Mouse (Mus musculus) MEL (cell line): ENCODE results near the gene Chd5. TPM values are rescaled to one million over a fixed set of nuclear protein-coding genes. Genes with fewer than 3 reads are reported as not detected.

Source experiments
- DNase-seq: peaks from one replicate; pipeline ENCODE4 v3.0.0; 2011; ENCODE audit warnings: low read depth, low spot score
- H3K27ac ChIP-seq: 2 replicates; pipeline ENCODE4 v1.5.1; 2012; ENCODE audit warnings: low read depth, mild to moderate bottlenecking, control low read depth, low read length, moderate library complexity; ENCODE audit not compliant: control insufficient read depth
- H3K27me3 ChIP-seq, 2 experiments: fragments of 150-350 bp in 1 of 2; sonication (generic) in 1 of 2; 2 replicates each; pipeline ENCODE4 v1.6.1; 2012; ENCODE audit warnings: low read length in 2 of 2, mild to moderate bottlenecking in 2 of 2, improper control_type of control experiment in 1 of 2, moderate library complexity in 1 of 2; ENCODE audit not compliant: insufficient read depth in 2 of 2, control insufficient read depth in 1 of 2
- H3K36me3 ChIP-seq, 2 experiments: 2 replicates each; pipeline ENCODE4 v1.6.1; 2012 to 2014; ENCODE audit warnings: low read length in 2 of 2, improper control_type of control experiment in 1 of 2, inconsistent platforms in 1 of 2, mild to moderate bottlenecking in 1 of 2; ENCODE audit not compliant: insufficient read depth in 2 of 2, control insufficient read depth in 1 of 2
- H3K4me1 ChIP-seq, 2 experiments: fragments of 150-350 bp in 1 of 2; sonication (generic) in 1 of 2; 2 replicates each; pipeline ENCODE4 v1.6.1; 2012; ENCODE audit warnings: low read length in 2 of 2, improper control_type of control experiment in 1 of 2, mild to moderate bottlenecking in 1 of 2; ENCODE audit not compliant: insufficient read depth in 2 of 2, control insufficient read depth in 1 of 2
- H3K4me3 ChIP-seq, 2 experiments: fragments of 150-350 bp in 1 of 2; sonication (generic) in 1 of 2; 2 replicates each; pipeline ENCODE4 v1.5.1; 2012; ENCODE audit warnings: low read depth in 2 of 2, low read length in 2 of 2, mild to moderate bottlenecking in 2 of 2, moderate library complexity in 2 of 2, control low read depth in 1 of 2, improper control_type of control experiment in 1 of 2; ENCODE audit not compliant: control insufficient read depth in 1 of 2, insufficient read depth in 1 of 2
- H3K79me2 ChIP-seq: 2 replicates; pipeline ENCODE4 v1.6.1; 2012; ENCODE audit warnings: mild to moderate bottlenecking, low read length, moderate library complexity; ENCODE audit not compliant: control insufficient read depth, poor library complexity, insufficient read depth
- H3K9ac ChIP-seq: 2 replicates; pipeline ENCODE4 v1.6.1; 2012; ENCODE audit warnings: low read depth, mild to moderate bottlenecking, control low read depth, low read length, moderate library complexity; ENCODE audit not compliant: control insufficient read depth, poor library complexity, severe bottlenecking
- H3K9me3 ChIP-seq: fragments of 150-350 bp; sonication (generic); replicated peaks from 2 replicates; pipeline ENCODE4 v1.6.1; 2012; ENCODE audit warnings: mild to moderate bottlenecking, low read length, improper control_type of control experiment, moderate library complexity; ENCODE audit not compliant: insufficient read depth
- BHLHE40 ChIP-seq: IDR thresholded peaks from 2 replicates; pipeline ENCODE4 v1.6.1; 2012; ENCODE audit warnings: low read depth, mild to moderate bottlenecking, inconsistent platforms, low read length, improper control_type of control experiment, borderline replicate concordance
- CHD1 ChIP-seq: IDR thresholded peaks from 2 replicates; pipeline ENCODE4 v1.6.1; 2012; ENCODE audit warnings: low read depth, mild to moderate bottlenecking, inconsistent platforms, low read length, improper control_type of control experiment
- E2F4 ChIP-seq: IDR thresholded peaks from 2 replicates; pipeline ENCODE4 v1.6.1; 2011; ENCODE audit warnings: low read depth, low read length, improper control_type of control experiment, borderline replicate concordance
- EP300 ChIP-seq, 2 experiments: IDR thresholded peaks; 2 replicates each; pipeline ENCODE4 v1.6.1; 2011; ENCODE audit warnings: improper control_type of control experiment in 2 of 2, low read length in 2 of 2, low read depth in 1 of 2, mild to moderate bottlenecking in 1 of 2
- GABPA ChIP-seq: IDR thresholded peaks from 2 replicates; pipeline ENCODE4 v1.6.1; 2012; ENCODE audit warnings: low read depth, mild to moderate bottlenecking, inconsistent platforms, low read length, improper control_type of control experiment, moderate library complexity
- HCFC1 ChIP-seq: IDR thresholded peaks from 2 replicates; pipeline ENCODE4 v1.6.1; 2012; ENCODE audit warnings: low read depth, mild to moderate bottlenecking, inconsistent platforms, low read length, improper control_type of control experiment, moderate library complexity
- JUND ChIP-seq: IDR thresholded peaks from 2 replicates; pipeline ENCODE4 v1.6.1; 2011; ENCODE audit warnings: low read depth, mild to moderate bottlenecking, improper control_type of control experiment, low read length
- MAFK ChIP-seq: IDR thresholded peaks from 2 replicates; pipeline ENCODE4 v1.6.1; 2011; ENCODE audit warnings: low read depth, mild to moderate bottlenecking, low read length, improper control_type of control experiment, borderline replicate concordance
- MAX ChIP-seq: IDR thresholded peaks from 2 replicates; pipeline ENCODE4 v1.6.1; 2011; ENCODE audit warnings: low read length, improper control_type of control experiment
- MAZ ChIP-seq: IDR thresholded peaks from 2 replicates; pipeline ENCODE4 v1.6.1; 2012; ENCODE audit warnings: low read depth, mild to moderate bottlenecking, inconsistent platforms, low read length, improper control_type of control experiment
- MXI1 ChIP-seq: IDR thresholded peaks from 2 replicates; pipeline ENCODE4 v1.6.1; 2011; ENCODE audit warnings: mild to moderate bottlenecking, low read depth, low read length, improper control_type of control experiment
- NRF1 ChIP-seq: IDR thresholded peaks from 2 replicates; pipeline ENCODE4 v1.6.1; 2014; ENCODE audit warnings: low read depth, mild to moderate bottlenecking, inconsistent platforms, low read length, improper control_type of control experiment, moderate library complexity; ENCODE audit not compliant: poor library complexity, insufficient read depth, severe bottlenecking
- POLR2AphosphoS5 ChIP-seq: IDR thresholded peaks from 2 replicates; pipeline ENCODE4 v1.6.1; 2012; ENCODE audit warnings: low read depth, borderline replicate concordance, mild to moderate bottlenecking, inconsistent platforms, low read length, moderate library complexity, mixed read lengths
- RAD21 ChIP-seq: IDR thresholded peaks from 2 replicates; pipeline ENCODE4 v1.6.1; 2011; ENCODE audit warnings: mild to moderate bottlenecking, low read depth, low read length, improper control_type of control experiment
- SIN3A ChIP-seq: IDR thresholded peaks from 2 replicates; pipeline ENCODE4 v1.6.1; 2012; ENCODE audit warnings: low read length, improper control_type of control experiment, inconsistent platforms
- SMC3 ChIP-seq: IDR thresholded peaks from 2 replicates; pipeline ENCODE4 v1.6.1; 2011; ENCODE audit warnings: low read depth, low read length, improper control_type of control experiment
- TBP ChIP-seq: IDR thresholded peaks from 2 replicates; pipeline ENCODE4 v1.8.0; 2011; ENCODE audit warnings: low read depth, low read length, improper control_type of control experiment
- USF2 ChIP-seq, 2 experiments: IDR thresholded peaks; 2 replicates each; pipeline ENCODE4 v1.6.1; 2011 to 2012; ENCODE audit warnings: improper control_type of control experiment in 2 of 2, low read length in 2 of 2, borderline replicate concordance in 1 of 2, inconsistent platforms in 1 of 2, low read depth in 1 of 2, mild to moderate bottlenecking in 1 of 2; ENCODE audit not compliant: insufficient read depth in 1 of 2
- ZKSCAN1 ChIP-seq: IDR thresholded peaks from 2 replicates; pipeline ENCODE4 v1.6.1; 2012; ENCODE audit warnings: low read depth, mild to moderate bottlenecking, inconsistent platforms, low read length, improper control_type of control experiment, moderate library complexity
- ZMIZ1 ChIP-seq: IDR thresholded peaks from 2 replicates; pipeline ENCODE4 v1.6.1; 2012; ENCODE audit warnings: low read depth, mild to moderate bottlenecking, inconsistent platforms, low read length, improper control_type of control experiment, moderate library complexity
- ZNF384 ChIP-seq: IDR thresholded peaks from 2 replicates; pipeline ENCODE4 v1.6.1; 2012; ENCODE audit warnings: low read depth, mild to moderate bottlenecking, inconsistent platforms, low read length, improper control_type of control experiment
- polyA plus RNA-seq, 2 experiments: library from polyadenylated mRNA; stranded (reverse) in 1 of 2; unstranded in 1 of 2; fragments of >175 nt in 1 of 2; fragments of >200 nt in 1 of 2; gene quantifications; 2 replicates each; pipeline versions ENCODE4 v1.2.1 to v1.2.4; 2012; ENCODE audit warnings: low replicate concordance in 2 of 2, low read depth in 1 of 2; ENCODE audit not compliant: insufficient read length in 2 of 2, insufficient read depth in 1 of 2, missing spikeins in 1 of 2
- total RNA-seq: library from RNA; depleted of rRNA; stranded (reverse); fragments of 300-350 nt; gene quantifications from 2 replicates; pipeline ENCODE4 v1.2.3, GENCODE M21; 2012

The Chd5 gene
- total and polyA plus RNA-seq, 3 experiments: 0.15 to 0.91 TPM; not detected in 1

DNA sequence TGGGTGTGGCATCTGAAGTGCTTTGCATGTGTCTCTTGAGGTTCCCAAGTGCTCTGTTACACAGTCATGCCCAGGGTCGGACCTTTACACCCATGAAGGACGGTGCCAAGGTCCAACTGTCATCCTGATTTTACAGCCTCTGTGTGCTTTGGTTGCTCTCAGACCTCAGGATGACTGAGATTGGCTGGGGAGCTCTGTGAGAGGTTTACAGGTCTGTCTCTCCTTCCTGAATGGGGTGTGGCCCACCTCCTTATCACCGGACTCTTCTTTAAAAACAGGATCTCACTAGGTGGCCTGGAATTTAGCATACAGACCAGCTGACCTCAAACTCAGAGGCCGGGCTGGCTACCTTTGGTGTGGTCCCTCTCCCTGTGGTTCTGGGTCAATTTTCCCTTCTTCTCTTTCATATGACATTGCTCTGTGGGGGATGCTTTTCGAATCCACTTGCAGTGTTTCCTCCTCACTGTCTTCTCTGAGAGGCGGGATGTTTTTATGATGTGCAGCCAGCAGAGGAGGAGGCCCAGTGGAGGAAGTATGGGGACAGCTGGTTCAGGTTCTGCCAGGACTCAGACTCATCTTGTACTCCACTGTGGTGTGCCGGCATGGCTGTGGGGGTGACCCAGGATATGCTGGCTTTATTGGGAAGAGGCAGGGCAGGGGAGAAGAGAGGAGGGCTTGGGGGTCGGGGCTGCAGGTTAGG, 12.4 kb downstream of the Chd5 start:
- Histone ChIP-seq H3K27me3 (no peaks in the 10 kb centered on the region), H3K4me1 (peaks cover 0 to 3% of the 10 kb centered on the region in 2 experiments; a peak in 1 of 4 replicates), H3K9ac (no peak overlapping the region), H3K9me3 (no peaks in the 10 kb centered on the region), H3K79me2 (no peaks in the 10 kb centered on the region), H3K27ac (no peak overlapping the region), H3K36me3 (no peaks in the 10 kb centered on the region)
- no peak for DNase-seq
- TF ChIP-seq EP300 (IDR thresholded peaks at IDR 0.05; ENCODE audit: low read depth in 1 of 2, low read length in 2 of 2) (no peak), HCFC1 (no peak), POLR2AphosphoS5 (no peak), NRF1 (no peak)
- TF ChIP-seq, all 39 proteins: peak for 0
- no peak overlapping the region for H3K4me3 ChIP-seq

DNA sequence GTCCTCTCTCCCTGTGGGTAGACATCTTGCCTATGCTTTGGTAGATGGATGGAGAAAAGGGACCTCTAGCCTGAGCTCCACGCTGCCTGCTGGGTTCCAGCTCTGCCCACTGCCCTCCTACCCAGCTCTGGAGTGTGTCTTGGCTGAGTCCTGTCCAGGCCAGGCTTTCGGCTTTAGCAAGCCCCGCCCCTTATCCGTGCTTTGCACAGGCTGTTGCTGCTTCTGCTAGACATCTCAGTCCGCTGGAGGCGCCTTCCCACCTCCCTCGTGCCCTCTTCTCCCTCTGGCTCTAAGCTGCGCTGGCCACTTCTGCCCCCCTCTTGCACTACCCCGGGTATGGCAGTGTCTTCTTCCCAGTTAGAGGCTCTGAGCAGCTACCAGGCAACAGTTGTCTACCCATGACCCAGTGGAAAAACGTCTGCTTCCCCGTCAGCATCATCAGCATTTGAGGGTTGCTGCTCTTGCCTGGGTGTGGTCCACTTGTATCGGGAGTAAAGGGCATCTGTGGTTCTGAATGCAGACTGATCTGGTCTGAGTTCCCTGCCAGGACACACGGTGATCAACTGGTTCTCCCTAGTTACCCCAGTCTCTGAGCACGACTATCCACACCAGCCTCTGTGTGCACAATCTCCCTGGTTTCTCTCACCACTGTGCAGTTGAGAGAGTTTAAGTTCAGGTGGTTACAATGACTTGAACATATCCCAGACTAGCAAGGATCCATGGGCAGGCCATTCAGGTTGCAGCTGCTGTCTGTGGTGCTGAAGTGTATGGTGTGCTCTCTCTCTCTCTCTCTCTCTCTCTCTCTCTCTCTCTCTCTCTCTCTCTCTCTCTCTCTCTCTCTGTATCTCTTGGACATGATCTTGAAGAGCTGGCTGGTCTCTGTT, 13.2 kb downstream of the Chd5 start:
- Histone ChIP-seq H3K79me2 (no peaks in the 10 kb centered on the region), H3K4me3 (no peak overlapping the region), H3K27me3 (no peaks in the 10 kb centered on the region), H3K27ac (no peak overlapping the region), H3K4me1 (peaks cover 0 to 3% of the 10 kb centered on the region in 2 experiments; a peak in 1 of 4 replicates), H3K9me3 (no peaks in the 10 kb centered on the region), H3K36me3 (no peaks in the 10 kb centered on the region), H3K9ac (no peak overlapping the region)
- DNase-seq: peak; percentile 53
- TF ChIP-seq MXI1 (no peak), RAD21 (no peak), JUND (peak; percentile 62; the same call in 1 of the 2 replicates), CHD1 (no peak)

GRCm38 (mm10) chr4:152353886-152354637, 15.6 kb downstream of the Chd5 start:
- Histone ChIP-seq H3K4me1 (peaks cover 0 to 3% of the 10 kb centered on the region in 2 experiments; a peak in 1 of 4 replicates), H3K27ac (no peak overlapping the region), H3K9ac (no peak overlapping the region), H3K27me3 (no peaks in the 10 kb centered on the region), H3K36me3 (no peaks in the 10 kb centered on the region), H3K79me2 (no peaks in the 10 kb centered on the region), H3K9me3 (no peaks in the 10 kb centered on the region), H3K4me3 (no peak overlapping the region)
- no peak for DNase-seq
- TF ChIP-seq JUND: no peak
- no peak for TF ChIP-seq HCFC1
- TF ChIP-seq SMC3: no peak
- no peak for TF ChIP-seq USF2 (IDR thresholded peaks at IDR 0.05; ENCODE audit: borderline replicate concordance in 1 of 2, insufficient read depth in 1 of 2, low read depth in 1 of 2, low read length in 2 of 2)
- TF ChIP-seq SIN3A: no peak
- TF ChIP-seq MAFK: no peak
- no peak for TF ChIP-seq E2F4
- TF ChIP-seq TBP: no peak
- TF ChIP-seq ZMIZ1: no peak
- no peak for TF ChIP-seq CHD1
- no peak for TF ChIP-seq MAZ
- TF ChIP-seq GABPA: no peak
- no peak for TF ChIP-seq MXI1
- TF ChIP-seq ZNF384: no peak
- TF ChIP-seq ZKSCAN1: no peak
- no peak for TF ChIP-seq MAX
- no peak for TF ChIP-seq BHLHE40
